Mouse (Mus musculus) left cerebral cortex, adult 18-20 months (tissue): Measurements from ENCODE around the gene Shroom3. TPM values are rescaled to one million over a fixed set of nuclear protein-coding genes. Genes with fewer than 3 reads are reported as not detected.

Source experiments
- DNase-seq, 2 experiments: peaks; one replicate each; pipeline ENCODE4 v3.0.0; 2021 to 2022; ENCODE audit warnings: low spot score in 2 of 2, mixed read lengths in 1 of 2
- total RNA-seq, 2 experiments: library from RNA; stranded (reverse); gene quantifications; 2 replicates each; pipeline ENCODE4 v1.2.3; 2021

Shroom3 gene
- total RNA-seq, 2 experiments from 2014 or later = 3.1 to 3.6 TPM

GRCm38 (mm10) chr5:92694316-92694995 lies 11.2 kb downstream of the Shroom3 start:
- no peak for DNase-seq

- no peak for DNase-seq
Measured at GRCm38 (mm10) chr5:92698131-92698836, 15.0 kb downstream of the Shroom3 start.

DNA sequence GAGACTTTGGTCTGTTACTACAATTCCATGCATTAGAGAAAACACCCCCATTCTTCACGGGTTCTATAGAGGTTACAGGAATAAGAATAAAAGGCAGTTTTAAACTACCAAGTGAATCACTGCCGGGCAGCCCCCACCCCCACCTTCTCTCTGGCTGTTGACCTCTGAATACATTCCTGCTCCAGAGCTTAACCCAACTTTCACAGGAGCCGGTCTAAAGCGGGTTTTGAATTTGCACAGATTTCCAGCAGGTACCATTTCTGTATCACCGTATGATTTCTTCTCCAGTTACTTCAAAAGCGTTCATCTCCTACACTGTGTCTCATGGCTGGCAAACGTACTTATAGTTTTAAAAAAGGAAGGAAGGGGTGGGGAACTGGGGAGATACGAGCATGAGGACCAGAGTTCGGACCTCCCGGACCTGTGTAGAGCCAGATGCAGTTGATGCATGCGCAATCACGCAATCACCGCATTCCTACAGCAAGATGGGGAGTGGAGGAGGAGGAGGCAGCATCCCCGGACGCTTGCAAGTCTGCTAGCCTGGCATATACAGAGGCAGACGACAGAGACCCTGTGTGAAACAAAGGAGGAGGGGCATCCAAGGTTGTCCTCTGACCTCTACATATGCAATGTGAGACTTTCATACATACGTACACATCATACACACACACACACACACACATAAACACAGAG lies 15.7 kb downstream of the Shroom3 start:
- DNase-seq = peak in 1 of 2 experiments; percentile 10

GRCm38 (mm10) chr5:92701750-92702149 lies 18.5 kb downstream of the Shroom3 start:
- DNase-seq = no peak

- DNase-seq = no peak
Measured at GRCm38 (mm10) chr5:92703671-92704070, 20.4 kb downstream of the Shroom3 start.

DNA sequence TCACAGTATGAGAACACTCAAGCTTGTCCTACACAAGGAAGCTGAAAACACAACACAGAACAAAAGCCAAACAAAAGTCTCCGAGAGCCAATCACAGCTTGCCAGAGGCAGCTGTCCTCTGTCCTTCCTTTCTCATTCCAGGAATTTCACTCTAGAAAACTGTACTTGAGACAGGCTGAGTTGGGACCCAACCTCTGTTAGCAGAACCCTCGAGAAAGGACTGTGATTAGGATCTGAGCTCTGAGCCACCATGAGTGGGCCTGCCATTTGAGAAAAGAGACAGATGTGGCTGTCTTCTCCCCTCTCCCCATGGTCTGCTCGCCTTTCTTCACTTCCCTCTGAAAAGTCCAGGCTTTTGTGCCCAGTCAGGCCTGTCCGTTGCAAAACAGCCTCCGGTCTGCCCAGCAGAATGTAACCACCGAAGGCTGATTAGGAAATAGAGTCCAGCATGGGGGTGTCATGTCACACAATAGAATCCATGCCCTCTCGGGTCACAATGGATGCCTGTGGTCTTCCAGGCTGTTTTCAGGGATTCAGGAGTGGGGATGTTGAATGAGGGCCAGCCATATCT lies 24.8 kb downstream of the Shroom3 start:
- DNase-seq = no peak

GRCm38 (mm10) chr5:92710779-92711178 lies 27.5 kb downstream of the Shroom3 start:
- DNase-seq = no peak

DNA sequence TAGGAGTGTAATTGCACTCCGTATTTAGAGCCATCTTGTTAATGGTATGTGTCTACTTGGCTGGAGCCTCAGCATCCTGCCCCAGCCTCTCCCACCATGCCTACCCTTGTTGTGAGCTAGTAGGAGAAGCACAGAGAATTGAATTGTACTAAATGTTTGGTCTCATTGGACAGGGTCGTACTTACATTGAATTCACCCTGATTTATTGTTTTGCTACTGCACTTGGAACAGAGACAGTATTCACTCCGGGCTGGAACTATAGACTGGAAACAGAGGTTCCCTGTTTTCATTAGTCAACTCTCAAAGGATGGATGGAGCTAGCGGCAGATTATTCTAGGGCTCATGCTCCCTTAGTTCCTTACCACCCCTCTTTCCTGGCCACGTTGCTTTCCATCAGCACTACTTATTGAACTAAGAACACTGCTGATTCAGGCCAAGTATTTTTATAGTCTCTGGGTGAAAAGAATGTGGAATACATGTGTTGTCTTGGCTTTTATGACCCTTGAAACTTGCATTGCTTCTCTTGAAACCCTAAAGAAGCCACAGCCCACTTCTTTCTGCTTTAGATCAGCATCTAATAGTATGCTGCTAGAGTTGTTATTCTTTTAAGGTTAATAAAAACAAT lies 28.5 kb downstream of the Shroom3 start:
- DNase-seq = no peak

DNA sequence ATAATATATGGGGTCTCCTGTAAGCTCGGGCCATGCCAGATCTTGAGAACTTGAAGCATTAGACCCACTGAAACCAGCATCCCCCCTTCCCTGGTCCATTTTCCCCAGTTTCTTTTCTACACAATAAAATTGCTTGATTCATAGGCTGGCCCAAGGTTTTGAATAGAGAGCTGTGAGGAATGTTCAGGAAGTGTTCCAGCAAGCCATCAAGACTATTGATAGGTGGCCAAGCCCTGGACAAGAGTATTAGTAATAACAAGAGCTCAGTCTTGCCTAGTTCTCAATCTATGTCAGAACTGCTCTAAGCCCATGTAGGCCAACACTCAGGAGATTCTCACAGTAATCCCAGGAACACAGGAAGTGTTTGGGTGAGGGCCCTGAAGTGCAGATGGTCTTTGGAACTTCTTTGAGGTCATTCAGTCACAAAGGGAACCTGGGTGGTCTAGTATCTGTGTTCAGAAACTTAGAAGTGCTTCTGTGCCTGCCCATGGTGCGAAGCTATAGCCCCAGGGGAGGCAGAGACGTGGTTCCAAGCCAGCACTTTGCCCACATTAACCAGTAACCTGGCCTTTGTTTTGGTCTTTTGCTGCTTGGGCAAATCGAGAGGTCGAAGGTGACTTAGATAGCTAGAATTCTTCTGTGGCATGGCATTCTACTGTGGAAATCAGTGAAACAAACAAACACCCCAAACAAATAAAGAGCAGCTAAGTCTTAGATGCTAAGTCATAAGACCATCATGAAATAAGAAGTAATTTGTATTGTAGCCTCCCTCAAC lies 29.6 kb downstream of the Shroom3 start:
- DNase-seq = no peak

DNA sequence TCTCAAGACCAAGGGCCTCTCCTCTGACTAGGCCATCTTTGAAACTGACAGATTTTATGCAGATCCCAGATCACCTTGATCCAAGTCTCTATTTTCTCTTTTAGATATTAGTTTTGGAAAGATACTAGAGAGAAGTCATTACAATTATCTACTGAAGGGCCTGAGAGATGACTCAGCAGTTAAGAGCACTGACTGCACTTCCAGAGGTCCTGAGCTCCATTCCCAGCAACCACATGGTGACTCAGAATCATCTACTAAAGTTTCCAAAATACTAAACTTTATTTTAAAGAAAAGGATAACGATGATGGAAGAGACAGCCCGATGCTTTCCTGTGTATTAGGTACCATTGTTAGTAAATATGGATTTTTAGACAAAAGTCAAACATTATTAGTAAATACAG lies 31.7 kb downstream of the Shroom3 start:
- no peak for DNase-seq

DNA sequence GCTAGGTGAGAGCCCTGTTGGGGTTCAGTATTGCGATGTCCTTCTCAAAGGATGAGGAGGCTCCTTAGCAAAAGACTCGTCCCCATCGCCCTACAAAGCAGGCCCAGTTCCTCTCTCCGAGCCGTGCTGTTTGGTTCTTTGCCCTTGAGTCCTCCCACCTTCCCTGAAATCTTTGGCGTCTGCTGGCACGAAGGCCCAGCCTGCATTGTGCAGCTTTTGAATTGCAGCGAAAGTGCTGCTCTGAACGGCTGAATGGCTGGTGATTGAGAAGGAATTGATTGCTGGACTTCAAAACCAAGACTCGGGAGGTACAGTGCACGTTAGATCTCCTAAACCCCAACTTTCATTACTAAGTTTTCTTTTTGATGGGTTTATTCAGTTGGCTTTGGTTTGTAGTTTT lies 32.1 kb downstream of the Shroom3 start:
- DNase-seq = no peak

- DNase-seq = no peak
Measured at GRCm38 (mm10) chr5:92715890-92716289, 32.7 kb downstream of the Shroom3 start.

GRCm38 (mm10) chr5:92717666-92718360 lies 34.6 kb downstream of the Shroom3 start:
- DNase-seq = no peak

DNA sequence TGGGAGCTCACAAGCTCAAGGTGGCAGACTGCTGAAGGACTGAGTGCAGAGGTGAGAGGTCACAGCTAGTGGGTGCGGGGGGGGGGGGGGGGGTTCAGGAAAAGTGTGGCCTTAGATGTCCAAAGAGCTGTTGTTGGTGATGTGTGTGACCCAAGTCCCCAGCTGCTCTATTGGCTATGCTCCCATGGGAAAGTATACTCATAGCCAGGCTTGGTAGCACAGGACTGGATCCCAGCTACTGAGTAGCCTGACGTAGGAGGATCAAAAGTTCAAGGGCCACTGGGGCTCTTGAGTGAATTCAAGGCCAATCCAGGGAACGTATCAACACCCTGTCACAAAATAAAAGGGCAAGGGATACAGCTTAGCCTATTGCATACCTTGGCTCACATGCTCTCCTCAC lies 35.6 kb downstream of the Shroom3 start:
- DNase-seq = no peak

- no peak for DNase-seq
Measured at GRCm38 (mm10) chr5:92721610-92722009, 38.4 kb downstream of the Shroom3 start.

DNA sequence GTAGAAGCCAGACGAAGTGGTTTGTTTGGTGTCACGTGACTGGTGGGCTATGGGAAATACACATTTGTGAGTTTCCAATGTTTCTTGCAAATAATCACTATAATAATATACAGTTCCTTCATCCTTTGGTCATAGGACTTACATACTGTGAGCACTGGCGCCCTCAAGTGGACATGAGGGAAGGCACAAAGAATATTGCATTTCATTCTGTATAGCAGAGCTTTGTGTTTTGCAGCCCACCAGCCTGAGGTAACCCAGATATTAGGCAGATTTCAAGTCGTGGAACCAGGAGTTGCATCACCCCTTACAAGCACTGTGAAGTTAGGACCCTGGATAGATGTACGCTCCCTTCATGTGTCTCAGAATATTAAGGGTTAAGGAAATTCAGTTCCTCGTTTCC lies 42.7 kb downstream of the Shroom3 start:
- DNase-seq = peak; percentile 58 to 74

- peak; percentile 48 to 53 for DNase-seq
Measured at GRCm38 (mm10) chr5:92728252-92728828, 45.1 kb downstream of the Shroom3 start.

- DNase-seq = no peak
Measured at GRCm38 (mm10) chr5:92729221-92729620, 46.0 kb downstream of the Shroom3 start.

GRCm38 (mm10) chr5:92741802-92742201 lies 58.6 kb downstream of the Shroom3 start:
- no peak for DNase-seq

DNA sequence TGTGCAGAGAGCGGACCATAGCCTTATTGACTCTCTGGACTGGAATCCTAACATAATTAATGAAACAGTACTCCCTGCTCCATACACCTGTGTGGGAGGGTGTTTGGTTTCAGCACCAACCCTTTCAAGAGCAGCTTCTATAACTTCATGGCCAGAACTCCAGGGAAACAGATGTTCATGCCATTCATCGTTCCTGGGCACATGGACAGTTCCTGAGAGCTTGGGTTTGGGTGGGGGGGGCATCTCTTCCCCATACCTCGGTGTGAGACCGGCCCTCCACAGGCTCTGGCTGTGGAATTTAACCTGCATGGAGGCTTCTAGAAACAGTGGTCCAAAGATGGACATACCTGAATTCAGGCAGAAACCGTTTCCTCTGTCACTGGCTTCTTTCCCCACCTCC lies 59.5 kb downstream of the Shroom3 start:
- no peak for DNase-seq
